Mouse (Mus musculus) embryonic facial prominence, embryonic 11.5 days (tissue): ENCODE results near the gene Ston2. TPM values are rescaled to one million over a fixed set of nuclear protein-coding genes. Genes with fewer than 3 reads are reported as not detected.
A peak's percentile ranks its signal among the peaks of the same experiment; 100 is the strongest.
"Not testable (repeated sequence)": the region's sequence is repeated elsewhere in the genome, so short reads cannot be mapped to it uniquely, and the experiment has no call there.

ENCODE experiments used
- ATAC-seq: fragments of 200-750 bp; cut with Nextera tagmentation; replicated peaks from 2 replicates; pipeline ENCODE4 v1.8.0; 2017; ENCODE audit warnings: low read depth; ENCODE audit not compliant: insufficient number of reproducible peaks, low FRiP score, low TSS enrichment
- DNase-seq: peaks from one replicate; pipeline ENCODE4 v3.0.0-alpha.2; 2015; ENCODE audit warnings: low spot score
- H3K27ac ChIP-seq: fragments of 300-500 bp; sonication (generic); replicated peaks from 2 replicates; pipeline ENCODE4 v1.5.1; 2014; ENCODE audit warnings: mild to moderate bottlenecking, low read depth, low read length, control low read depth
- H3K27me3 ChIP-seq: fragments of 300-500 bp; sonication (generic); 2 replicates; pipeline ENCODE4 v1.6.1; 2014; ENCODE audit warnings: mild to moderate bottlenecking, low read length, moderate library complexity, mixed read lengths; ENCODE audit not compliant: control insufficient read depth, insufficient read depth
- H3K36me3 ChIP-seq: fragments of 300-500 bp; sonication (generic); replicated peaks from 2 replicates; pipeline ENCODE4 v1.6.1; 2014; ENCODE audit warnings: low read depth, mild to moderate bottlenecking, low read length, moderate library complexity, mixed read lengths; ENCODE audit not compliant: control insufficient read depth, insufficient read depth
- H3K4me1 ChIP-seq: fragments of 300-500 bp; sonication (generic); 2 replicates; pipeline ENCODE4 v1.6.1; 2014; ENCODE audit warnings: low read length, mixed read lengths; ENCODE audit not compliant: control insufficient read depth, insufficient read depth
- H3K4me2 ChIP-seq: fragments of 300-500 bp; sonication (generic); 2 replicates; pipeline ENCODE4 v1.6.1; 2014; ENCODE audit warnings: low read depth, mild to moderate bottlenecking, control low read depth, low read length, moderate library complexity
- H3K4me3 ChIP-seq: fragments of 300-500 bp; sonication (generic); 2 replicates; pipeline ENCODE4 v1.5.1; 2014; ENCODE audit warnings: low read depth, low read length, control low read depth
- H3K9ac ChIP-seq: fragments of 300-500 bp; sonication (generic); replicated peaks from 2 replicates; pipeline ENCODE4 v1.6.1; 2014; ENCODE audit warnings: mild to moderate bottlenecking, control low read depth, low read length
- H3K9me3 ChIP-seq: fragments of 300-500 bp; sonication (generic); replicated peaks from 2 replicates; pipeline ENCODE4 v1.6.1; 2016; ENCODE audit warnings: mild to moderate bottlenecking, low read length, inconsistent platforms, mixed read lengths; ENCODE audit not compliant: control insufficient read depth
- WGBS: fragments of 180-500 bp; shearing (Covaris S2); extraction: QIAGEN DNeasy Blood & Tissue Kit; methylation state at CpG from one replicate; pipeline ENCODE4 v1.1.7; 2014; 5-methylcytosine and 5-hydroxymethylcytosine counted together
- polyA plus RNA-seq: library from polyadenylated mRNA; unstranded; fragments of >200 nt; fragmentation: Nextera tagmentation; extraction: Ambion mirVana; gene quantifications from 2 replicates; pipeline ENCODE4 v1.2.1, GENCODE M21; 2014

Ston2 gene
- polyA plus RNA-seq, 1 experiment from 2014 or later: 5.4 TPM

- H3K9ac ChIP-seq: no peak overlapping the region
- no peaks in the 10 kb centered on the region for H3K4me1 ChIP-seq
- DNase-seq (no peak), ATAC-seq (no peak)
- no peak overlapping the region for H3K4me2 ChIP-seq
- no peak overlapping the region for H3K27ac ChIP-seq
- H3K36me3 ChIP-seq: no peaks in the 10 kb centered on the region
- H3K9me3 ChIP-seq: no peaks in the 10 kb centered on the region
- 87% methylated on average over 6 of the region's 6 CpGs for WGBS
- no peaks in the 10 kb centered on the region for H3K27me3 ChIP-seq
- H3K4me3 ChIP-seq: no peak overlapping the region
Observed at GRCm38 (mm10) chr12:91754606-91755005, 33.6 kb downstream of the Ston2 start.

GRCm38 (mm10) chr12:91752711-91753110 is 35.5 kb downstream of the Ston2 start:
- WGBS: 82% methylated on average over 5 of the region's 5 CpGs
- H3K27me3 ChIP-seq: no peaks in the 10 kb centered on the region
- no peak for DNase-seq
- H3K27ac ChIP-seq: no peak overlapping the region
- H3K4me1 ChIP-seq: no peaks in the 10 kb centered on the region
- H3K4me2 ChIP-seq: no peak overlapping the region
- H3K4me3 ChIP-seq: no peak overlapping the region
- H3K9ac ChIP-seq: no peak overlapping the region
- ATAC-seq: no peak
- no peaks in the 10 kb centered on the region for H3K36me3 ChIP-seq
- no peaks in the 10 kb centered on the region for H3K9me3 ChIP-seq

GRCm38 (mm10) chr12:91751893-91752597 is 36.1 kb downstream of the Ston2 start:
- 84% methylated on average over 13 of the region's 13 CpGs for WGBS
- Histone ChIP-seq H3K36me3 (no peaks in the 10 kb centered on the region), H3K27me3 (no peaks in the 10 kb centered on the region), H3K4me3 (no peak overlapping the region), H3K27ac (no peak overlapping the region), H3K9ac (no peak overlapping the region), H3K9me3 (no peaks in the 10 kb centered on the region), H3K4me1 (no peaks in the 10 kb centered on the region), H3K4me2 (no peak overlapping the region)
- no peak for DNase-seq
- ATAC-seq: no peak

- Histone ChIP-seq H3K27ac (no peak overlapping the region), H3K4me1 (no peaks in the 10 kb centered on the region), H3K4me2 (no peak overlapping the region), H3K4me3 (no peak overlapping the region), H3K27me3 (no peaks in the 10 kb centered on the region), H3K9ac (no peak overlapping the region), H3K36me3 (no peaks in the 10 kb centered on the region), H3K9me3 (no peaks in the 10 kb centered on the region)
- ATAC-seq: no peak
- no peak for DNase-seq
- WGBS: 80% methylated on average over 11 of the region's 11 CpGs
Observed at GRCm38 (mm10) chr12:91749543-91750184, 38.5 kb downstream of the Ston2 start.

- H3K4me3 ChIP-seq: no peak overlapping the region
- H3K27me3 ChIP-seq: no peaks in the 10 kb centered on the region
- H3K4me1 ChIP-seq: no peaks in the 10 kb centered on the region
- ATAC-seq (no peak), DNase-seq (no peak)
- no peaks in the 10 kb centered on the region for H3K9me3 ChIP-seq
- no peak overlapping the region for H3K4me2 ChIP-seq
- no peaks in the 10 kb centered on the region for H3K36me3 ChIP-seq
- no peak overlapping the region for H3K9ac ChIP-seq
- WGBS: 88% methylated on average over 18 of the region's 18 CpGs
- H3K27ac ChIP-seq: no peak overlapping the region
Observed at GRCm38 (mm10) chr12:91748241-91748865, 39.8 kb downstream of the Ston2 start.

GRCm38 (mm10) chr12:91746839-91747238 is 41.3 kb downstream of the Ston2 start:
- ATAC-seq, H3K27ac ChIP-seq, H3K4me2 ChIP-seq, DNase-seq, H3K36me3 ChIP-seq, H3K4me3 ChIP-seq, H3K9ac ChIP-seq, H3K9me3 ChIP-seq, H3K27me3 ChIP-seq, H3K4me1 ChIP-seq: not testable (repeated sequence)
- WGBS: 92% methylated on average over 5 of the region's 5 CpGs

- DNase-seq (peak; percentile 41), ATAC-seq (peak; percentile 64; the same call in 1 of the 2 replicates)
- Histone ChIP-seq H3K36me3 (no peaks in the 10 kb centered on the region), H3K4me3 (no peak overlapping the region), H3K27ac (no peak overlapping the region), H3K27me3 (no peaks in the 10 kb centered on the region), H3K4me1 (no peaks in the 10 kb centered on the region), H3K9me3 (no peaks in the 10 kb centered on the region), H3K9ac (no peak overlapping the region), H3K4me2 (no peak overlapping the region)
- 60% methylated on average over 11 of the region's 11 CpGs for WGBS
Observed at GRCm38 (mm10) chr12:91745758-91746290, 42.4 kb downstream of the Ston2 start.

GRCm38 (mm10) chr12:91744091-91744490 is 44.1 kb downstream of the Ston2 start:
- ATAC-seq (no peak), DNase-seq (no peak)
- H3K27ac ChIP-seq: no peak overlapping the region
- H3K4me2 ChIP-seq: no peak overlapping the region
- no peaks in the 10 kb centered on the region for H3K4me1 ChIP-seq
- no peak overlapping the region for H3K4me3 ChIP-seq
- no peaks in the 10 kb centered on the region for H3K9me3 ChIP-seq
- H3K9ac ChIP-seq: no peak overlapping the region
- 71% methylated on average over 6 of the region's 6 CpGs for WGBS
- no peaks in the 10 kb centered on the region for H3K36me3 ChIP-seq
- no peaks in the 10 kb centered on the region for H3K27me3 ChIP-seq
